Mouse (Mus musculus) lung, adult 2 months (tissue): ENCODE data around the gene Adgrf2.

Experiments
- CTCF ChIP-seq: fragments of 200-500 bp; IDR thresholded peaks from 2 replicates; pipeline ENCODE4 v1.5.1; 2011; ENCODE audit warnings: mild to moderate bottlenecking, low read length, control low read depth; ENCODE audit not compliant: insufficient read depth
- POLR2A ChIP-seq: fragments of 200-500 bp; IDR thresholded peaks from 2 replicates; pipeline ENCODE4 v1.6.1; 2011; ENCODE audit warnings: low read depth, mild to moderate bottlenecking, control low read depth, low read length, borderline replicate concordance; ENCODE audit errors: extremely low read depth

DNA sequence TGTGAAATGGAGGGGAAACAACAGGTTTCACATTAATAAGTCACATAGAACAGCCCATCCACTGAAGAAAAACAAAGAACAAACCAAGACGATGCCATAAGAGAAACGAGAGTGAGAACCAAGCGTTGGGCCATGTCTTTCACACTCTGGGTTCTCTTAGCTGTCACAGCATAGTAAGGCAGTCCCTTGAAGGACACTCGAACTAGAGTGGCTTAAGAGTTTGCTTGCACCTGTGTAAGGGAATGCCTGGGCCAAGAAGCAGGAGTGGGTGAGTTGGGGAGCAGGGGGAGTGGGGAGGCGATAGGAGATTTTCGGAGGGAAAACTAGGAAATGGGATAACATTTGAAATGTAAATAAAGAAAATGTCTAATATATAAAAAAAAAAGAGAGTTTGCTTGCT lies 3.2 kb downstream of the Adgrf2 start:
- no peak for TF ChIP-seq CTCF
- TF ChIP-seq POLR2A: no peak
